Mouse (Mus musculus) frontal cortex, postnatal 14 days (tissue): ENCODE data around the gene Sgip1.
A peak's percentile ranks its signal among the peaks of the same experiment; 100 is the strongest.

Experiments used
- DNase-seq, 2 experiments: peaks; one replicate each; pipeline ENCODE4 v3.0.0; 2022; ENCODE audit warnings: low spot score in 2 of 2

Sgip1 gene

GRCm38 (mm10) chr4:102976290-102977275, 235.5 kb downstream of the Sgip1 start:
- no peak for DNase-seq

- DNase-seq = no peak
These were observed 236.8 kb downstream of the Sgip1 start for GRCm38 (mm10) chr4:102977778-102978321.

GRCm38 (mm10) chr4:102978440-102978839, 237.3 kb downstream of the Sgip1 start, which contains the start of gene Tctex1d1:
Gene Tctex1d1, plus strand, starts transcription at chr4:102978606.
- DNase-seq = peak in 1 of 2 experiments; percentile 12

- DNase-seq = no peak
These were observed 238.3 kb downstream of the Sgip1 start for GRCm38 (mm10) chr4:102979385-102979784.

GRCm38 (mm10) chr4:102981709-102982108, 240.6 kb downstream of the Sgip1 start:
- DNase-seq = no peak

- DNase-seq = no peak
These were observed 245.1 kb downstream of the Sgip1 start for GRCm38 (mm10) chr4:102986173-102986572.

GRCm38 (mm10) chr4:102986917-102987316, 245.8 kb downstream of the Sgip1 start:
- peak in 1 of 2 experiments; percentile 22 for DNase-seq

- no peak for DNase-seq
These were observed 246.2 kb downstream of the Sgip1 start for GRCm38 (mm10) chr4:102987325-102987724.

GRCm38 (mm10) chr4:102987756-102988155, 246.7 kb downstream of the Sgip1 start:
- DNase-seq = no peak

GRCm38 (mm10) chr4:102988526-102988925, 247.4 kb downstream of the Sgip1 start:
- no peak for DNase-seq

GRCm38 (mm10) chr4:102989391-102989790, 248.3 kb downstream of the Sgip1 start:
- no peak for DNase-seq

- no peak for DNase-seq
These were observed 248.9 kb downstream of the Sgip1 start for GRCm38 (mm10) chr4:102990016-102990415.

- DNase-seq = no peak
These were observed 249.7 kb downstream of the Sgip1 start for GRCm38 (mm10) chr4:102990595-102991340.

GRCm38 (mm10) chr4:102991685-102992084, 250.6 kb downstream of the Sgip1 start:
- DNase-seq = no peak

GRCm38 (mm10) chr4:103004681-103005080, 263.6 kb downstream of the Sgip1 start:
- DNase-seq = no peak

- no peak for DNase-seq
These were observed 264.3 kb downstream of the Sgip1 start for GRCm38 (mm10) chr4:103005190-103005945.

- no peak for DNase-seq
These were observed 265.2 kb downstream of the Sgip1 start for GRCm38 (mm10) chr4:103006266-103006665.

GRCm38 (mm10) chr4:103006943-103007418, 265.9 kb downstream of the Sgip1 start:
- DNase-seq = no peak

- no peak for DNase-seq
These were observed 269.6 kb downstream of the Sgip1 start for GRCm38 (mm10) chr4:103010734-103011133.

- no peak for DNase-seq
These were observed 270.7 kb downstream of the Sgip1 start for GRCm38 (mm10) chr4:103011823-103012222.

- no peak for DNase-seq
These were observed 272.4 kb downstream of the Sgip1 start for GRCm38 (mm10) chr4:103013490-103013889.
